Mouse (Mus musculus) CH12.LX (cell line): ENCODE results near the gene Tmem214. TPM values are rescaled to one million over a fixed set of nuclear protein-coding genes. Genes with fewer than 3 reads are reported as not detected.

Experiments used
- DNase-seq: peaks from one replicate; pipeline ENCODE4 v3.0.0-alpha.2; 2013; ENCODE audit errors: extremely low read depth
- H3K27ac ChIP-seq: 2 replicates; pipeline ENCODE4 v1.5.1; 2012; ENCODE audit warnings: low read depth, mild to moderate bottlenecking, control low read depth, moderate library complexity; ENCODE audit not compliant: insufficient read depth
- H3K27me3 ChIP-seq: replicated peaks from 2 replicates; pipeline ENCODE3; 2012; ENCODE audit warnings: inconsistent platforms
- H3K36me3 ChIP-seq, 2 experiments: replicated peaks in 1 of 2; 2 replicates each; pipeline versions ENCODE3 to v1.6.1; 2012; ENCODE audit warnings: inconsistent platforms in 1 of 2, low read length in 1 of 2, mild to moderate bottlenecking in 1 of 2, mixed read lengths in 1 of 2, moderate library complexity in 1 of 2; ENCODE audit not compliant: control insufficient read depth in 1 of 2, insufficient read depth in 1 of 2
- H3K4me1 ChIP-seq, 2 experiments: 2 replicates each; pipeline ENCODE4 v1.6.1; 2012; ENCODE audit warnings: inconsistent platforms in 1 of 2, moderate library complexity in 1 of 2; ENCODE audit not compliant: insufficient read depth in 2 of 2, control insufficient read depth in 1 of 2
- H3K4me2 ChIP-seq: 2 replicates; pipeline ENCODE4 v1.6.1; 2012; ENCODE audit warnings: low read depth, mild to moderate bottlenecking, control low read depth; ENCODE audit not compliant: poor library complexity, insufficient read depth, severe bottlenecking
- H3K4me3 ChIP-seq, 3 experiments: fragments of 150-350 bp in 1 of 3; sonication (generic) in 1 of 3; replicated peaks in 1 of 3; 2 replicates each; pipeline versions ENCODE3 to v1.5.1; 2011 to 2012; ENCODE audit warnings: low read depth in 2 of 3, low read length in 2 of 3, mild to moderate bottlenecking in 2 of 3, moderate library complexity in 2 of 3, control low read depth in 1 of 3, improper control_type of control experiment in 1 of 3, inconsistent platforms in 1 of 3, mixed read lengths in 1 of 3; ENCODE audit not compliant: poor library complexity in 1 of 3
- H3K79me2 ChIP-seq: replicated peaks from 2 replicates; pipeline ENCODE4 v1.6.1; 2012; ENCODE audit warnings: mild to moderate bottlenecking, moderate library complexity; ENCODE audit not compliant: control insufficient read depth, poor library complexity, insufficient read depth, severe bottlenecking; ENCODE audit errors: extremely low read depth
- H3K9ac ChIP-seq: 2 replicates; pipeline ENCODE4 v1.6.1; 2012; ENCODE audit warnings: low read depth, mild to moderate bottlenecking, control low read depth, moderate library complexity; ENCODE audit not compliant: insufficient read depth
- H3K9me3 ChIP-seq: replicated peaks from 2 replicates; pipeline ENCODE3; 2012; ENCODE audit warnings: low read length, inconsistent platforms, mixed read lengths
- BHLHE40 ChIP-seq: IDR thresholded peaks from 2 replicates; pipeline ENCODE4 v1.6.1; 2011; ENCODE audit warnings: mild to moderate bottlenecking, low read depth, low read length, improper control_type of control experiment
- CHD1 ChIP-seq: IDR thresholded peaks from 2 replicates; pipeline ENCODE4 v1.6.1; 2012; ENCODE audit warnings: low read depth, low read length, improper control_type of control experiment, inconsistent platforms
- CTCF ChIP-seq, 2 experiments: IDR thresholded peaks in 1 of 2; conservative IDR thresholded peaks in 1 of 2; 2 replicates each; pipeline ENCODE4 v1.5.1; 2011 to 2012; ENCODE audit warnings: low read depth in 2 of 2, low read length in 2 of 2, improper control_type of control experiment in 1 of 2, inconsistent platforms in 1 of 2, mild to moderate bottlenecking in 1 of 2, moderate library complexity in 1 of 2
- E2F4 ChIP-seq: IDR thresholded peaks from 2 replicates; pipeline ENCODE4 v1.6.1; 2011; ENCODE audit warnings: low read depth, low read length, improper control_type of control experiment; ENCODE audit not compliant: insufficient replicate concordance
- ELF1 ChIP-seq: IDR thresholded peaks from 2 replicates; pipeline ENCODE4 v1.6.1; 2014; ENCODE audit warnings: low read depth, mild to moderate bottlenecking, inconsistent platforms, low read length, improper control_type of control experiment
- ETS1 ChIP-seq: conservative IDR thresholded peaks from 2 replicates; pipeline ENCODE4 v1.6.1; 2012; ENCODE audit warnings: low read depth, mild to moderate bottlenecking, inconsistent platforms, low read length, improper control_type of control experiment, moderate library complexity
- HCFC1 ChIP-seq: IDR thresholded peaks from 2 replicates; pipeline ENCODE4 v1.6.1; 2012; ENCODE audit warnings: low read depth, mild to moderate bottlenecking, inconsistent platforms, low read length, improper control_type of control experiment
- IRF4 ChIP-seq: IDR thresholded peaks from 2 replicates; pipeline ENCODE4 v1.6.1; 2014; ENCODE audit warnings: low read depth, mild to moderate bottlenecking, inconsistent platforms, low read length, improper control_type of control experiment
- JUN ChIP-seq: IDR thresholded peaks from 2 replicates; pipeline ENCODE4 v1.6.1; 2011; ENCODE audit warnings: low read depth, mild to moderate bottlenecking, low read length, improper control_type of control experiment, moderate library complexity; ENCODE audit not compliant: insufficient read depth
- JUND ChIP-seq: conservative IDR thresholded peaks from 2 replicates; pipeline ENCODE4 v1.6.1; 2011; ENCODE audit warnings: low read depth, low read length, improper control_type of control experiment
- KAT2A ChIP-seq: IDR thresholded peaks from 2 replicates; pipeline ENCODE4 v1.6.1; 2012; ENCODE audit warnings: low read length, improper control_type of control experiment, inconsistent platforms; ENCODE audit not compliant: insufficient replicate concordance
- MAZ ChIP-seq: IDR thresholded peaks from 2 replicates; pipeline ENCODE4 v1.6.1; 2012; ENCODE audit warnings: low read depth, mild to moderate bottlenecking, inconsistent platforms, low read length, improper control_type of control experiment, moderate library complexity
- MEF2A ChIP-seq: IDR thresholded peaks from 2 replicates; pipeline ENCODE4 v1.6.1; 2014; ENCODE audit warnings: low read depth, mild to moderate bottlenecking, inconsistent platforms, low read length, improper control_type of control experiment, borderline replicate concordance
- MXI1 ChIP-seq: IDR thresholded peaks from 2 replicates; pipeline ENCODE4 v1.6.1; 2011; ENCODE audit warnings: mild to moderate bottlenecking, low read depth, low read length, improper control_type of control experiment
- NELFE ChIP-seq: IDR thresholded peaks from 2 replicates; pipeline ENCODE4 v1.6.1; 2011; ENCODE audit warnings: low read depth, low read length, improper control_type of control experiment
- NRF1 ChIP-seq: IDR thresholded peaks from 2 replicates; pipeline ENCODE4 v1.6.1; 2014; ENCODE audit warnings: low read depth, mild to moderate bottlenecking, inconsistent platforms, low read length, improper control_type of control experiment, moderate library complexity
- PAX5 ChIP-seq: IDR thresholded peaks from 2 replicates; pipeline ENCODE4 v1.6.1; 2012; ENCODE audit warnings: low read length, inconsistent platforms, mixed read lengths
- SIN3A ChIP-seq: IDR thresholded peaks from 2 replicates; pipeline ENCODE4 v1.6.1; 2012; ENCODE audit warnings: low read length, improper control_type of control experiment, inconsistent platforms
- TCF12 ChIP-seq: IDR thresholded peaks from 2 replicates; pipeline ENCODE4 v1.6.1; 2014; ENCODE audit warnings: low read depth, mild to moderate bottlenecking, inconsistent platforms, low read length, improper control_type of control experiment
- USF1 ChIP-seq: IDR thresholded peaks from 2 replicates; pipeline ENCODE4 v1.6.1; 2014; ENCODE audit warnings: low read depth, mild to moderate bottlenecking, inconsistent platforms, low read length, improper control_type of control experiment
- USF2 ChIP-seq: conservative IDR thresholded peaks from 2 replicates; pipeline ENCODE4 v1.6.1; 2011; ENCODE audit warnings: low read depth, low read length, improper control_type of control experiment
- ZMIZ1 ChIP-seq: IDR thresholded peaks from 2 replicates; pipeline ENCODE4 v1.6.1; 2012; ENCODE audit warnings: low read depth, mild to moderate bottlenecking, inconsistent platforms, low read length, improper control_type of control experiment
- ZNF384 ChIP-seq: IDR thresholded peaks from 2 replicates; pipeline ENCODE4 v1.6.1; 2012; ENCODE audit warnings: low read depth, low read length, improper control_type of control experiment, inconsistent platforms
- dilution Hi-C: fragments of 300-500 bp; cut with MboI; formaldehyde crosslinking; loops from 2 replicates; pipeline ENCODE4 v1.14.3; 2020; ENCODE audit warnings: low sequenced_read_pairs; ENCODE audit not compliant: extremely low pct_unique_long_range_greater_than_20kb, extremely low pct_ligation_motif_present
- in situ Hi-C: fragments of 300-500 bp; cut with MboI; formaldehyde crosslinking; loops from 3 replicates; pipeline ENCODE4 v1.14.3; 2019; ENCODE audit warnings: low sequenced_read_pairs, low pct_ligation_motif_present, low pct_unique_long_range_greater_than_20kb, mixed read lengths
- polyA plus RNA-seq: library from polyadenylated mRNA; unstranded; fragments of >175 nt; gene quantifications from 2 replicates; pipeline ENCODE4 v1.2.1, GENCODE M21; 2012; ENCODE audit warnings: low read depth; ENCODE audit not compliant: insufficient read length
- total RNA-seq, 2 experiments: library from RNA; depleted of rRNA; stranded (reverse); fragments of 300-350 nt in 1 of 2; fragments of >200 nt in 1 of 2; gene quantifications; 2 replicates each; pipeline ENCODE4 v1.2.3; 2012 to 2014

Gene Tmem214
- total and polyA plus RNA-seq, 3 experiments, result 28.3 to 35.3 (median 31.9) TPM

- Histone ChIP-seq H3K9me3 (no peaks in the 10 kb centered on the region), H3K4me2 (no peak overlapping the region), H3K79me2 (0 out of 2 replicates have a peak, but pooled peaks cover 2% of the 10 kb centered on the region), H3K4me1 (peaks cover 0 to 4% of the 10 kb centered on the region in 2 experiments; a peak in 2 of 4 replicates), H3K27ac (no peak overlapping the region), H3K36me3 (no peaks in the 10 kb centered on the region), H3K4me3 (no peak overlapping the region), H3K27me3 (peaks cover 41% of the 10 kb centered on the region), H3K9ac (no peak overlapping the region)
- in situ Hi-C loops, result loop anchor here (5.0 to 10.0 kb wide), 2 partner anchors 38 to 146 kb away; partner anchors contain the start of gene Mapre3
- dilution Hi-C loops, result no loop called here
- TF ChIP-seq NRF1, result no peak
- TF ChIP-seq TCF12, result no peak
- TF ChIP-seq ELF1, result no peak
- TF ChIP-seq ZNF384, result no peak
- no peak for TF ChIP-seq PAX5
- no peak for TF ChIP-seq MEF2A
- TF ChIP-seq ETS1, result no peak
- TF ChIP-seq IRF4, result no peak
- TF ChIP-seq BHLHE40, result no peak
- no peak for TF ChIP-seq USF2
- no peak for TF ChIP-seq USF1
- TF ChIP-seq JUN, result no peak
- no peak for TF ChIP-seq NELFE
- TF ChIP-seq CTCF (conservative IDR thresholded peaks at IDR 0.05 in 1 of 2, IDR thresholded peaks at IDR 0.05 in 1 of 2; ENCODE audit: low read depth in 2 of 2, low read length in 2 of 2), result no peak
- no peak for TF ChIP-seq CHD1
- no peak for DNase-seq
Observed at GRCm38 (mm10) chr5:30850556-30850925, 17.3 kb upstream of the Tmem214 start.

DNA sequence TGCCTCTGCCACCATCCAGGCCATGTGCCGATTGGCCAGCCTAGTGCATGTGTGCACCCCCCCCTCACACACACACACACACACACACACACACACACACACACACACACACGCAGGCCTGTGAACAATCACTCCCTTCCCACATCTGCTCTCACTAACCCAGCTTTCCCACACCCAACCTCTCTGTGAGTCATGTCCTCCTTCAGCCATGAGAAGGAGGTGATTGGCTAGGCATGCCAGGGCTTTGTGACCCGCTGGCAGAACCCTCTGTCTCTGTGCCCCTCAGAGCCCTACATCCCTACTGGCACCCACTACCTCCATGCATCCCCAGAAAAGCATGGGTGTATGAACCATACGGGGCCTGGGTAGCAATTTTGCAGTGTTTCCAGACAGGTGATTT lies 14.3 kb upstream of the Tmem214 start:
- Histone ChIP-seq H3K4me1 (peaks cover 0 to 4% of the 10 kb centered on the region in 2 experiments; a peak in 2 of 4 replicates), H3K4me3 (no peak overlapping the region), H3K9me3 (no peaks in the 10 kb centered on the region), H3K27ac (no peak overlapping the region), H3K79me2 (no peaks in the 10 kb centered on the region), H3K9ac (no peak overlapping the region), H3K27me3 (peaks cover 47% of the 10 kb centered on the region), H3K36me3 (no peaks in the 10 kb centered on the region), H3K4me2 (no peak overlapping the region)
- dilution Hi-C loops (no loop called here), in situ Hi-C loops (loop anchor here (5.0 to 10.0 kb wide), 2 partner anchors 41 to 149 kb away; partner anchors contain the start of gene Mapre3)
- DNase-seq, result no peak
- no peak for TF ChIP-seq SIN3A
- TF ChIP-seq MEF2A, result no peak
- TF ChIP-seq MAZ, result no peak
- TF ChIP-seq ZMIZ1, result no peak
- no peak for TF ChIP-seq ELF1
- no peak for TF ChIP-seq PAX5
- no peak for TF ChIP-seq JUND
- no peak for TF ChIP-seq HCFC1
- no peak for TF ChIP-seq E2F4
- no peak for TF ChIP-seq CTCF (conservative IDR thresholded peaks at IDR 0.05 in 1 of 2, IDR thresholded peaks at IDR 0.05 in 1 of 2; ENCODE audit: low read depth in 2 of 2, low read length in 2 of 2)
- no peak for TF ChIP-seq MXI1
- TF ChIP-seq BHLHE40, result no peak
- TF ChIP-seq NELFE, result no peak
- no peak for TF ChIP-seq KAT2A
- TF ChIP-seq ZNF384, result no peak
